Mouse (Mus musculus) cerebellum, adult 2 months (tissue): ENCODE measurements at regions not wholly inside any gene's neighbourhood (a gene's known extent, or its start where the extent isn't known, plus 50 kb on each side); places are given as distances from the start of the nearest gene placed in this dataset.

Experiments used
- CTCF ChIP-seq: fragments of 200-500 bp; IDR thresholded peaks from 2 replicates; pipeline ENCODE4 v1.5.1; 2011; ENCODE audit warnings: low read depth, mild to moderate bottlenecking, control low read depth, low read length, moderate library complexity, borderline replicate concordance; ENCODE audit not compliant: insufficient read depth
- POLR2A ChIP-seq: fragments of 200-500 bp; IDR thresholded peaks from 2 replicates; pipeline ENCODE4 v1.6.1; 2011; ENCODE audit warnings: low read length, control low read depth, borderline replicate concordance; ENCODE audit not compliant: insufficient read depth

DNA sequence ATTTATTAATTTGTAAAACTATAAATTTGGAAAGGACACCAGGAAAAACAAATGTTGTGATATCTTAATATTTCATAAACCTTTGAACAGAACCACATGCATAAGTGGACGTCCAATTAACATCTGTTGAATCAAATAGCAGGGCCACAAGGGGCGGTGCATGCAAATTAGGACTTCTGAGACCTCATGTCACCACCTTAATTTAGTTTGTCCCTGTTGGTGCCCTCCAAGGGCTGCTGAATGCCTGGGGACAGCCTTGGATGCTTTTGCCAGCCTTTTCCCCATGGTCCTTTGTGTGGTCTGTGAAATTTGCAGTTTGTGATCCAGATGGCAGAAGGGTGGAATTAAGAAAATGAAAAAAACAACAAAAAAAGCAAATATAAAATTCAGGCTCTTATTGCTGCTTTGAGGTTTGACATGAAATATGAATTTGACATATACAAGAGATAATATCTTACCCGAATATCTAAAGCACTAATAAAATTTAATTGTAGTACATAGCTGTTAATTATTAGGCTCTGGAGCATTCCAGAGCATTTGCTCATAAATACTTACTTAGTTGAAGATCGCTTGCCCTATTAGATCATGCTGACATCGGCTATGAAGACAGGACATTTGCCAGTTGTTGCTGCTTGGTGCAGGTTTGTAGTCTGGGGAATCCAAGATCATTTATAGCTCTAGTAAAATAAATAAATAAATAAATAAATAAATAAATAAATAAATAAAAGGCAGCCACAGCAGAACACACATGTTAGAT is 114.9 kb upstream of the Nectin3 start:
- TF ChIP-seq CTCF: no peak
- no peak for TF ChIP-seq POLR2A
